Mouse (Mus musculus) neural tube, embryonic 13.5 days (tissue): ENCODE measurements at regions not wholly inside any gene's neighbourhood (a gene's known extent, or its start where the extent isn't known, plus 50 kb on each side); places are given as distances from the start of the nearest gene placed in this dataset.

ENCODE experiments used
- ATAC-seq: fragments of 200-750 bp; cut with Nextera tagmentation; 2 replicates; pipeline ENCODE4 v1.8.0; 2017; ENCODE audit warnings: low read depth, mild to moderate bottlenecking, moderate TSS enrichment, moderate library complexity
- H3K27ac ChIP-seq: fragments of 300-500 bp; sonication (generic); replicated peaks from 2 replicates; pipeline ENCODE4 v1.5.1; 2015; ENCODE audit warnings: moderate library complexity, mild to moderate bottlenecking, inconsistent platforms
- H3K27me3 ChIP-seq: fragments of 300-500 bp; sonication (generic); 2 replicates; pipeline ENCODE4 v1.6.1; 2015; ENCODE audit warnings: mild to moderate bottlenecking, inconsistent platforms
- H3K36me3 ChIP-seq: fragments of 300-500 bp; sonication (generic); 2 replicates; pipeline ENCODE4 v1.6.1; 2015; ENCODE audit warnings: mild to moderate bottlenecking, inconsistent platforms
- H3K4me1 ChIP-seq: fragments of 300-500 bp; sonication (generic); replicated peaks from 2 replicates; pipeline ENCODE4 v1.6.1; 2015; ENCODE audit warnings: inconsistent platforms
- H3K4me2 ChIP-seq: fragments of 300-500 bp; sonication (generic); 2 replicates; pipeline ENCODE4 v1.6.1; 2015; ENCODE audit warnings: inconsistent platforms, mild to moderate bottlenecking, moderate library complexity
- H3K4me3 ChIP-seq: fragments of 300-500 bp; sonication (generic); 2 replicates; pipeline ENCODE4 v1.5.1; 2015; ENCODE audit warnings: mild to moderate bottlenecking, inconsistent platforms
- H3K9ac ChIP-seq: fragments of 300-500 bp; sonication (generic); 2 replicates; pipeline ENCODE4 v1.6.1; 2015; ENCODE audit warnings: moderate library complexity, mild to moderate bottlenecking, inconsistent platforms
- H3K9me3 ChIP-seq: fragments of 300-500 bp; sonication (generic); 2 replicates; pipeline ENCODE4 v1.6.1; 2016; ENCODE audit warnings: inconsistent platforms
- WGBS: fragments of 180-500 bp; shearing (Covaris S2); methylation state at CpG from one replicate; pipeline ENCODE4 v1.1.7; 2015; 5-methylcytosine and 5-hydroxymethylcytosine counted together

DNA sequence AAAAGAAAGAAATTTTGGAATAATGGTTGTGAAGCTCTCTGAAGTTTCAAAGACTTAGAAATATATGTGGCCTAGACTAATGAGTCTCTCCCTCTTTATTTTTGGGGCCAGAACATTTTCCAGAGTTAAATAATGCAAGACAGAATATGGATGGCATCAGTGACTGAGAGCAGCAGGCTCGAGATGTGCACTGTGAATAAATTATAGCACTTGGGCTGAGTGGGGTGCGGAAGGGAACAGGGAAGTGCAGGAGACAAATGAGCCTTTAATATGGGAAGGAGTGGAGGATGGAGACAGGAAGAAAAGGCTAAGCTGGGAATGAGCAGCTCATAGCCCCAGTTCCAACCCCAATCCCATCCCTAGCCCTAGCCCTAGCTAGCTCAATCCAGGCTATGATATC, 108.0 kb upstream of the Plxna4 start:
- WGBS: 70% methylated on average over 2 of the region's 2 CpGs
- no peak overlapping the region for H3K4me2 ChIP-seq

DNA sequence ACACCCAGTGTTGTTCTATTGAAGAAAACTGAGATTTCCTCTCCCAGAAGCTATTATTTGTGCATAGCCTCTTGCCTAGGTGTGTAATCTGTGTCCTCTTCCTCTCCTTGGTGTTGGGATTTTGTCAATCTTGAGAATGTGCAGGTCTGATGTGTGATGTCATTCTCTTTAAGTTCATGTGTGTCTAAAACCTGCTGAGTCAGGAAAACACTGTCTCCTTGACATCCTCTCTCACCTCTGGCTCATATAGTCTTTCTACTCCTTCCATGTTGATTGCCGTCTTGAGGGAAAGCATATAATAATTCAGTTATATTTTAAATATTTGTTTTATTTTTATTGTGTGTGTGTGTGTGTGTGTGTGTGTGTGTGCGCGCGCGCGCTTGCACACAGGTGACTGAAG, 84.6 kb upstream of the Plxna4 start:
- no peak overlapping the region for H3K4me3 ChIP-seq
- 96% methylated on average over 6 of the region's 6 CpGs for WGBS
- H3K9ac ChIP-seq: no peak overlapping the region
- no peak overlapping the region for H3K4me2 ChIP-seq
- H3K27ac ChIP-seq: no peak overlapping the region
- no peaks in the 10 kb centered on the region for H3K27me3 ChIP-seq
- ATAC-seq: no peak
- H3K9me3 ChIP-seq: no peaks in the 10 kb centered on the region
- H3K4me1 ChIP-seq: no peaks in the 10 kb centered on the region
- no peaks in the 10 kb centered on the region for H3K36me3 ChIP-seq

More for the DNA sequence above, 108.0 kb upstream of the Plxna4 start:
- no peaks in the 10 kb centered on the region for H3K27me3 ChIP-seq
- no peaks in the 10 kb centered on the region for H3K4me1 ChIP-seq
- no peak for ATAC-seq
- H3K27ac ChIP-seq: no peak overlapping the region
- no peaks in the 10 kb centered on the region for H3K36me3 ChIP-seq
- no peak overlapping the region for H3K4me3 ChIP-seq
- no peaks in the 10 kb centered on the region for H3K9me3 ChIP-seq
- no peak overlapping the region for H3K9ac ChIP-seq

DNA sequence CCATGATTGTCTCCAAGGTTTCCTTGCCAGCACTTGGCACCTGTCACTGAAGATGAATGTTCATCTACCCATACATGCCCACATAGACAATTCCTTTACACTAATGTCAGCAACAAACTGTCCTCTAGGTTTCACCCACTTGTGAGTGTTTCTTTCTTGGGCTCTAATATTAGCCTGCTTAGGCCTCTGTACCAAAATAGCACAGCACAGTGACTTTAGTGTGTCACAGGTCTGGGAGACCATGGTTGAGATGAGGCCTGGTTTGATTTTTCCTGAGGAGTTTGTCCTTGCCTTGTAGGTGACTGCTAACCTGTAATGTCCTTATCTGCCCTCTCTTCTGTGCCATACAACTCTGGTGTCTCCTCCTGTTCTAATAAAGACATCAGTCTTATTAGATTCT, 71.8 kb upstream of the Plxna4 start:
- Histone ChIP-seq H3K9ac (no peak overlapping the region), H3K4me3 (no peak overlapping the region), H3K4me1 (no peaks in the 10 kb centered on the region)

DNA sequence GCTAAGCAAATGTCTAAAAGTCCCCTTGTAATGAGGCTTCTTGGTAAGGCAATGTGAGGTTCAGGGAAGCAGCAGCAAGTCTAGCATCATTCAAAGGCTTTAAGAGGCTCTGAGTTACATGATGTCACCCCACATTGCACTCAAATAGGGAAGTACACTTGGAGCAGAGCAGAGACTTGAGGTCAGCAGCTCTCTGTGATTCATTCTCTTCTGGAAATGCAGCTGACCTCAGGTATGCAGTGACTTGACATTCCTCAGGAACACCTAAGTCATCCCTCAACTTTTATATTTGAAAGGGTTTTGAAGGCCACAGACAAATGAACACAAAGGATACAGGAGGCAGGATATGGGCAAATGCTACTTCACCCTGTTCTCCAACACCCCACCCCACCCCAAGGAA, 69.4 kb upstream of the Plxna4 start:
- Histone ChIP-seq H3K27ac (no peak overlapping the region), H3K4me3 (no peak overlapping the region), H3K9me3 (0 out of 2 replicates have a peak, but pooled peaks cover 5% of the 10 kb centered on the region), H3K4me2 (no peak overlapping the region), H3K36me3 (no peaks in the 10 kb centered on the region), H3K9ac (no peak overlapping the region), H3K27me3 (no peaks in the 10 kb centered on the region), H3K4me1 (no peaks in the 10 kb centered on the region)
- no peak for ATAC-seq

More for the DNA sequence above, 71.8 kb upstream of the Plxna4 start:
- H3K9me3 ChIP-seq: 0 out of 2 replicates have a peak, but pooled peaks cover 5% of the 10 kb centered on the region
- no peak overlapping the region for H3K4me2 ChIP-seq
- H3K27ac ChIP-seq: no peak overlapping the region
- H3K36me3 ChIP-seq: no peaks in the 10 kb centered on the region
- no peaks in the 10 kb centered on the region for H3K27me3 ChIP-seq
- ATAC-seq: no peak

DNA sequence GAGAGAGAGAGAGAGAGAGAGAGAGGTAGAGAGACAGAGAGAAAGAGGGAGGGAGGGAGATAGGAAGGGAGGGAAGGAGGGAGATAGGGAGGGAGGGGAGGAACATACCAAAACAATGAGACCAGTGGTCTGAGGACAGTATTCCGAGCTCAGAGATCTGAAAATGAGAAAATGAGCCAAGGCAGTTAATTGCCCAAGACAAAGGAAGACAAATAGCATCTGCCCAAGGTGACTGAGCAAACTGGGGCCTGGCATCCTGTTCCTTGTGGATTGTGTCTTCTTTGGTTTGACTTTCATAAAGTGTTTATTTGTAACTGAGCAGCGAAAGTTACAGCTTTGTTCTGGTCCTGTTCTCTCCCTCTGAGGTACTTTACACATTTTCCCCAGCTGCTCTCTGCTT, 66.2 kb upstream of the Plxna4 start:
- H3K9ac ChIP-seq: no peak overlapping the region
- H3K4me3 ChIP-seq: no peak overlapping the region
- H3K9me3 ChIP-seq: 0 out of 2 replicates have a peak, but pooled peaks cover 5% of the 10 kb centered on the region
- no peaks in the 10 kb centered on the region for H3K27me3 ChIP-seq
- no peak overlapping the region for H3K27ac ChIP-seq
- H3K4me1 ChIP-seq: no peaks in the 10 kb centered on the region
- no peak for ATAC-seq
- H3K4me2 ChIP-seq: no peak overlapping the region
- WGBS: 66% methylated on average over 2 of the region's 2 CpGs
- H3K36me3 ChIP-seq: no peaks in the 10 kb centered on the region

DNA sequence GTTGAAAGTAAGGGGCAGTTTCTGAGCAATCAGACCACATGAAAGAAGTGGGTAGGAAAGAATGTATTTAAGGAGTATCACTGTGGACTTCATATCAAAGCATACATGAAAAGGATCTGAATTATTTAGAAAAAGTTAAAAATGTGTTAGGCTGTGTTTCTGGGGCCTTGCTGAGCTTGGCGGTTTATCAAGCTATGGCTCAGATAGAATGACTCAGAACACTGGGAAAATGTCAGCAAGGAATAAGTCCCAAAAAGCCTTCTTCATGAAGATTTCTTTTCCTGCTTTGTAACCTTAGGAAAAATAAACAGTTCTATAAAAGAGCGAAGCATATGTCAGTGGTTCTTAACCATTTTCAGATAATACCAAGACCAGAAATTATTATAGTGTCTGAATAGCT, 56.0 kb upstream of the Plxna4 start:
- no peaks in the 10 kb centered on the region for H3K4me1 ChIP-seq
- H3K4me3 ChIP-seq: no peak overlapping the region
- H3K36me3 ChIP-seq: no peaks in the 10 kb centered on the region
- H3K9me3 ChIP-seq: no peaks in the 10 kb centered on the region
- ATAC-seq: no peak
- H3K9ac ChIP-seq: no peak overlapping the region
- no peak overlapping the region for H3K27ac ChIP-seq
- H3K27me3 ChIP-seq: no peaks in the 10 kb centered on the region
- 91% methylated on average over 2 of the region's 2 CpGs for WGBS
- no peak overlapping the region for H3K4me2 ChIP-seq

DNA sequence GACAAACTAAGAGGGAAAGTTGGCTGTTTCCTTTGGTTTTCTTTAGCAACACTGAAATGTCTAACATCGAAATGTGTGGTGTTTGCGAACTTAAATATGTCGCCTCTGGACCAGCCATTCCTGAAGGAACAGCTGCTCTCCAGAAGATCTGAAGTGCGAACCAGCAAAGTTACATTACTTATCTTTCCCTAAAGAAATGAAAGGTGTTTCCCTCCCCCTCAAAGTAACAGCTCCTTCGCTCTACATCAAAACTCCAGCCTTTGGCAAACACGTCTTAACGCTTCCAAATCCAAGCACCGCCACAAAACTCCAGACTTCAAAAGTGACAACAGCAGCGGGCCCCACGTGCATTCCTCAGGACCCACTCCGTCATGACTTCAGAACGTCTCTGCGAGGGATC, 50.9 kb upstream of the Plxna4 start:
- H3K27me3 ChIP-seq: no peaks in the 10 kb centered on the region
- no peaks in the 10 kb centered on the region for H3K36me3 ChIP-seq
- H3K4me1 ChIP-seq: no peaks in the 10 kb centered on the region
- no peak overlapping the region for H3K4me2 ChIP-seq
- H3K9ac ChIP-seq: no peak overlapping the region
- no peak overlapping the region for H3K4me3 ChIP-seq
- H3K27ac ChIP-seq: no peak overlapping the region
- no peak for ATAC-seq
- WGBS: 93% methylated on average over 13 of the region's 13 CpGs
- H3K9me3 ChIP-seq: no peaks in the 10 kb centered on the region
